Mouse (Mus musculus) erythroblast, embryonic 14.5 days (primary cell): ENCODE results near the gene Cd36.

Experiments used
- GATA1 ChIP-seq: IDR thresholded peaks from 2 replicates; pipeline ENCODE4 v1.6.1; 2012; ENCODE audit warnings: low read length, inconsistent platforms, mixed read lengths
- TAL1 ChIP-seq: IDR thresholded peaks from 3 replicates; pipeline ENCODE4 v1.6.1; 2012; ENCODE audit warnings: low read length, inconsistent platforms, mixed read lengths

DNA sequence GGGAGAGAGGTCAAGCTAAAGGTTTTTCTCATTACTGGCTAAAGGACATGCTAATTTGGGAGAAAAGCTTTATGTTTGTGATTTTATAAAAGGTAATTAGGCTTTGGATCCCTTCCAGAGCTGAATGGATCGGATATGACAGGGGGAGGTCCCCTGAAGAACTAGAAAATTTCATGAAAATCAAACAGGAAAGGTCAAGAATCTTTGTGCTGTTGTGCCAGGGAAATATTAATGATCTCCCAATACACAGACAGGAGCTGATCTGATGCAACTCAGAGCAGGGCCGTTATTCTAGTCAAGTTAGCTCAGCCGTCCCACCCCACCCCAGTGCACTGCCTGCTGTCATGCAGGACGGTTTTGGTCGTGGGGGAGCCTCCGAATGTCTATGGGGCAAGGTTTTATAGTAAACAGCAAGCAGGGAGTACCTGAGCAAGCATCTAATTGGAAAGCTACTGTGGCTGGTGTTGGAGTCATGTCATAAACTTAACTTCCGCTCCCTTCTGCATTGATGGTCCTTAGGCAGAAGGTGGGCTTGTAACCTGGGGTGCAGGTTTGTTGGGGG is 40.5 kb upstream of the Cd36 start:
- no peak for TF ChIP-seq GATA1
- TF ChIP-seq TAL1: no peak
